Mouse (Mus musculus): Measurements from ENCODE around the gene Nme2. TPM values are rescaled to one million over a fixed set of nuclear protein-coding genes. Genes with fewer than 3 reads are reported as not detected.

Gene Nme2
- polyA plus RNA-seq (2016; fragmentation: Nextera tagmentation; extraction: Ambion mirVana), result 76.4 and 76.8 TPM in 2 replicates

GRCm38 (mm10) chr11:93956159-93956558 is at the start of gene Nme2:
Nme2 (minus strand) TSS chr11:93956259.
- peak within 1 kb of the TSS; percentile 85 for H3K4me2 ChIP-seq
- no peaks in the 10 kb centered on the region for H3K9me3 ChIP-seq (replicated peaks)
- H3K4me1 ChIP-seq, result peaks cover 43% of the 10 kb centered on the region
- peak within 1 kb of the TSS; percentile 67 for H3K9ac ChIP-seq
- peaks cover 67% of the 10 kb centered on the region for H3K36me3 ChIP-seq
- H3K27me3 ChIP-seq (replicated peaks), result no peaks in the 10 kb centered on the region
- peak within 1 kb of the TSS; percentile 78 for H3K27ac ChIP-seq
- peak; percentile 3; the same call in 1 of the 2 replicates for ATAC-seq
- WGBS (ENCODE audit: insufficient replicate concordance), result 1% methylated on average over 6 of the region's 6 CpGs
- peak within 1 kb of the TSS; percentile 66 for H3K4me3 ChIP-seq

- H3K4me1 ChIP-seq, result peaks cover 21% of the 10 kb centered on the region
- H3K4me2 ChIP-seq, result no peak overlapping the region
- H3K4me3 ChIP-seq, result no peak overlapping the region
- no peaks in the 10 kb centered on the region for H3K27me3 ChIP-seq (replicated peaks)
- ATAC-seq, result no peak
- no peak overlapping the region for H3K9ac ChIP-seq
- H3K36me3 ChIP-seq, result peaks cover 2% of the 10 kb centered on the region; the same call in 1 of the 2 replicates
- WGBS (ENCODE audit: insufficient replicate concordance), result 69% methylated on average over 2 of the region's 2 CpGs
- no peaks in the 10 kb centered on the region for H3K9me3 ChIP-seq (replicated peaks)
- no peak overlapping the region for H3K27ac ChIP-seq
Observed at GRCm38 (mm10) chr11:94003346-94003745, 47.3 kb upstream of the Nme2 start.

DNA sequence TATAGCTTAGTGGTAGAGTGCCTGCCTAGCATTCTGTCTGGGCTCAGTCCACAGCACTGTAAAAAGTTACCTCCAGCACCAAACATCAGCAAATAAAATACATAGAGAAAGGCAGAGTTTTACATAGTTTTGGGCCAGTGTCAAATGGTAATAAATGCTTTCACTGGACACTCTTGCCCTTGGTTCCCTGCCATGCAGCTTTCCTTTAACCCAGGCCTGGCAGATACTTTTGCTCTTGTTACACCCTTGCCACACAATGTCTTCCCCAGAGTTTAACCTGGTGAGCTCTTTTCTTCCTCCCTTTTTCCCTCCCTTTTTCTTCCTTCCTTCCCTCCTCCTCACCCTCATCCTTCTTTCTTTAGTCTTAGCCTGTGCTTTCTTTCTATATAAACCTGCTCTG is 43.2 kb upstream of the Nme2 start:
- Histone ChIP-seq H3K4me3 (no peak overlapping the region), H3K36me3 (peaks cover 5% of the 10 kb centered on the region; the same call in 1 of the 2 replicates), H3K9me3 (replicated peaks) (no peaks in the 10 kb centered on the region), H3K4me2 (no peak overlapping the region), H3K27ac (no peak overlapping the region), H3K9ac (0 out of 2 replicates have a peak overlapping the region, but pooled peaks have one; percentile 10), H3K4me1 (peaks cover 40% of the 10 kb centered on the region), H3K27me3 (replicated peaks) (no peaks in the 10 kb centered on the region)
- ATAC-seq, result no peak

DNA sequence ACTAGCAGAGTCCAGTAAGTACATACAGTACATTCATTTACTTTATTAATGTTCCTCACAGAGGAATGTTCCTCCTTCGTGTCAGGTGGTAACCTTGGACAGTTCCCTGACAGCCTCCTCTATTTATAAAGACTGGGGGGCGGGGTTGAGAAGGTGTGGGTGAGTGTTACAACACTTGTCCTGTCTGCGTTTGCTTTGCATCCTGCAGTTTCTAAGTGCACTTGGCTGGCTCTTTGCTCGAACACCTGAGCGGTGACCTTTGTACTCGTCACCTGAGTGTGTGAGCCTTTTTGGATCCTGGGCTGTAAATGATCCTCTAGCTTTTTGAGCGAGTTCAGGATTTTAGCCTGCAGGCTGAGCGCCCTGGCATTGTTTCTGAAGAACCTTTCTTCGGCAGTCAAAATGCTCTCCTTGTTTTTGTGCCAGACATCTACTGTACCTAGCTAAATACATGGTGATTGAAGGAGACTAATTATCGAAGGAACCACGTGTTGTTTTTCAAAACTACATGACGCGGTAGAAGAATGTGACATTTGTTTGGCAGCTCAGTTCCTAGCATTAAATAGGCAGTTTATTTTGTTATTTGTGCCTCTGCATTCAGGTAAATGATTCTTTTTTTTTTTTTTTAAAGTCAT is 41.2 kb upstream of the Nme2 start:
- H3K9ac ChIP-seq, result peak overlapping the region; percentile 95
- whole genome bisulfite sequencing (ENCODE audit: insufficient replicate concordance), result 40% methylated on average over 13 of the region's 13 CpGs
- no peak for ATAC-seq

GRCm38 (mm10) chr11:93996306-93997140 is 40.5 kb upstream of the Nme2 start:
- Histone ChIP-seq H3K4me3 (peak overlapping the region; percentile 95), H3K4me2 (peak overlapping the region; percentile 99), H3K9ac (peak overlapping the region; percentile 95), H3K9me3 (replicated peaks) (no peaks in the 10 kb centered on the region), H3K27ac (peak overlapping the region; percentile 100), H3K36me3 (peaks cover 5% of the 10 kb centered on the region; the same call in 1 of the 2 replicates), H3K4me1 (peaks cover 45% of the 10 kb centered on the region), H3K27me3 (replicated peaks) (no peaks in the 10 kb centered on the region)
- ATAC-seq, result peak; percentile 42
- under 1% methylated on average over 58 of the region's 58 CpGs for WGBS (ENCODE audit: insufficient replicate concordance)

More for the DNA sequence above, 41.2 kb upstream of the Nme2 start:
- Histone ChIP-seq H3K27ac (peak overlapping the region; percentile 23), H3K4me2 (peak overlapping the region; percentile 99), H3K27me3 (replicated peaks) (no peaks in the 10 kb centered on the region), H3K36me3 (peaks cover 5% of the 10 kb centered on the region; the same call in 1 of the 2 replicates), H3K4me3 (peak overlapping the region; percentile 95), H3K4me1 (peaks cover 45% of the 10 kb centered on the region), H3K9me3 (replicated peaks) (no peaks in the 10 kb centered on the region)

DNA sequence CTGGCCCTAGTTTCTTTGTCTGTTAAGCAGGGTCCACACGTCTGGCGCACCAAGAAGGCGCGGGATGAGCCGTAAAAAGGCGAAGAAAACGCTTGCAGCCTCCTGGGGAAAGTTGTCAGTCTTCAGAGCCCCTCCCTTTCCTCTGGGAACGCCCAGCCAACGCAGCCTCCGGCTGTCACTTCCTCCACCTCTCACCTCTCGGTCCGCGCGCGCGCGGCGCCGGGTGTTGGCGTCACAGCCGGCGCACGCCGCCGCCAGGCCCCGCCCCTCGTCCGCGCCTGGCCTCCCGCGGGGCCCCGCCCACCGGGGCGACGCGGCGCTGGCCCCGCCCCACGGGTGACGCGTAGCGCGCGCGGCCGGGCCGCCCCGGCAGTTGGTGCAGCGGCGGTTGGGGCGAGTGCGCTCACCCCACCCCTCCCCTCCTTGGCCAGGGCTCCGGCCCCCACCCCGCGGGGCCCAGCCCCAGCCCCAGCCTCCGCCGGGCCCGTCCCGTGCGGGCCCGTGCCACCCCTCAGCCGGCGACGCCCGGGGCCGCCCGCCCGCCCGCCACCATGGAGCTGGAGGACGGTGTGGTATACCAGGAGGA is 39.8 kb upstream of the Nme2 start, which contains the start of gene Spag9:
Gene Spag9 (plus strand): TSS at position 372 of the 586 bp plus-strand sequence.
- Histone ChIP-seq H3K9ac (peak within 1 kb of the TSS; percentile 95), H3K9me3 (replicated peaks) (no peaks in the 10 kb centered on the region), H3K4me1 (peaks cover 45% of the 10 kb centered on the region), H3K27me3 (replicated peaks) (no peaks in the 10 kb centered on the region), H3K27ac (peak within 1 kb of the TSS; percentile 100), H3K36me3 (peaks cover 5% of the 10 kb centered on the region; the same call in 1 of the 2 replicates), H3K4me2 (peak within 1 kb of the TSS; percentile 99), H3K4me3 (peak within 1 kb of the TSS; percentile 95)
- under 1% methylated on average over 68 of the region's 70 CpGs for WGBS (ENCODE audit: insufficient replicate concordance)
- peak; percentile 91 for ATAC-seq

- Histone ChIP-seq H3K4me1 (peaks cover 45% of the 10 kb centered on the region), H3K27me3 (replicated peaks) (no peaks in the 10 kb centered on the region), H3K36me3 (peaks cover 5% of the 10 kb centered on the region; the same call in 1 of the 2 replicates), H3K9ac (peak overlapping the region; percentile 79), H3K4me2 (peak overlapping the region; percentile 99), H3K9me3 (replicated peaks) (no peaks in the 10 kb centered on the region), H3K4me3 (peak overlapping the region; percentile 95), H3K27ac (peak overlapping the region; percentile 100)
- ATAC-seq, result peak; percentile 77
- 4% methylated on average over 15 of the region's 15 CpGs for WGBS (ENCODE audit: insufficient replicate concordance)
Observed at GRCm38 (mm10) chr11:93995111-93995719, 39.2 kb upstream of the Nme2 start.

GRCm38 (mm10) chr11:93994531-93994930 is 38.5 kb upstream of the Nme2 start:
- Histone ChIP-seq H3K4me2 (peak overlapping the region; percentile 99), H3K36me3 (peaks cover 5% of the 10 kb centered on the region; the same call in 1 of the 2 replicates), H3K9ac (peak overlapping the region; percentile 79), H3K27ac (peak overlapping the region; percentile 100), H3K27me3 (replicated peaks) (no peaks in the 10 kb centered on the region), H3K4me1 (peaks cover 45% of the 10 kb centered on the region), H3K9me3 (replicated peaks) (no peaks in the 10 kb centered on the region), H3K4me3 (peak overlapping the region; percentile 95)
- 55% methylated on average over 5 of the region's 5 CpGs for WGBS (ENCODE audit: insufficient replicate concordance)
- no peak for ATAC-seq

- Histone ChIP-seq H3K36me3 (no peaks in the 10 kb centered on the region), H3K9ac (no peak overlapping the region), H3K9me3 (replicated peaks) (no peaks in the 10 kb centered on the region), H3K27ac (peak overlapping the region; percentile 70), H3K4me2 (no peak overlapping the region), H3K27me3 (replicated peaks) (no peaks in the 10 kb centered on the region), H3K4me3 (no peak overlapping the region), H3K4me1 (peaks cover 16% of the 10 kb centered on the region)
- 51% methylated on average over 12 of the region's 12 CpGs for WGBS (ENCODE audit: insufficient replicate concordance)
- no peak for ATAC-seq
Observed at GRCm38 (mm10) chr11:93988328-93989062, 32.4 kb upstream of the Nme2 start.

GRCm38 (mm10) chr11:93987625-93988327 is 31.7 kb upstream of the Nme2 start:
- H3K27me3 ChIP-seq (replicated peaks), result no peaks in the 10 kb centered on the region
- peak overlapping the region; percentile 70 for H3K27ac ChIP-seq
- WGBS (ENCODE audit: insufficient replicate concordance), result 29% methylated on average over 8 of the region's 8 CpGs
- no peaks in the 10 kb centered on the region for H3K36me3 ChIP-seq
- H3K4me1 ChIP-seq, result peaks cover 16% of the 10 kb centered on the region
- H3K4me2 ChIP-seq, result no peak overlapping the region
- H3K9ac ChIP-seq, result no peak overlapping the region
- no peak overlapping the region for H3K4me3 ChIP-seq
- H3K9me3 ChIP-seq (replicated peaks), result no peaks in the 10 kb centered on the region
- no peak; the same call in 1 of the 2 replicates for ATAC-seq

All from liver, embryonic 12.5 days (tissue).